Mouse (Mus musculus) hindbrain, embryonic 13.5 days (tissue): ENCODE measurements around the gene Fam53a. TPM values are rescaled to one million over a fixed set of nuclear protein-coding genes. Genes with fewer than 3 reads are reported as not detected.

Source experiments
- ATAC-seq: fragments of 200-750 bp; cut with Nextera tagmentation; 2 replicates; pipeline ENCODE4 v1.8.0; 2017; ENCODE audit warnings: moderate TSS enrichment; ENCODE audit not compliant: low FRiP score
- H3K27ac ChIP-seq: fragments of 300-500 bp; sonication (generic); 2 replicates; pipeline ENCODE4 v1.5.1; 2015; ENCODE audit warnings: inconsistent platforms, mild to moderate bottlenecking, moderate library complexity
- H3K27me3 ChIP-seq: fragments of 300-500 bp; sonication (generic); 2 replicates; pipeline ENCODE4 v1.6.1; 2015; ENCODE audit warnings: mild to moderate bottlenecking, inconsistent platforms
- H3K36me3 ChIP-seq: fragments of 300-500 bp; sonication (generic); 2 replicates; pipeline ENCODE4 v1.6.1; 2015; ENCODE audit warnings: mild to moderate bottlenecking, inconsistent platforms
- H3K4me1 ChIP-seq: fragments of 300-500 bp; sonication (generic); replicated peaks from 2 replicates; pipeline ENCODE4 v1.6.1; 2015; ENCODE audit warnings: inconsistent platforms
- H3K4me2 ChIP-seq: fragments of 300-500 bp; sonication (generic); 2 replicates; pipeline ENCODE4 v1.6.1; 2015; ENCODE audit warnings: inconsistent platforms, mild to moderate bottlenecking, moderate library complexity
- H3K4me3 ChIP-seq: fragments of 300-500 bp; sonication (generic); 2 replicates; pipeline ENCODE4 v1.5.1; 2015; ENCODE audit warnings: mild to moderate bottlenecking, inconsistent platforms
- H3K9ac ChIP-seq: fragments of 300-500 bp; sonication (generic); 2 replicates; pipeline ENCODE4 v1.6.1; 2015; ENCODE audit warnings: mild to moderate bottlenecking, inconsistent platforms
- H3K9me3 ChIP-seq: fragments of 300-500 bp; sonication (generic); 2 replicates; pipeline ENCODE4 v1.6.1; 2016; ENCODE audit warnings: inconsistent platforms
- WGBS: fragments of 180-500 bp; shearing (Covaris S2); methylation state at CpG from one replicate; pipeline ENCODE4 v1.1.7; 2015; 5-methylcytosine and 5-hydroxymethylcytosine counted together
- polyA plus RNA-seq: library from polyadenylated mRNA; unstranded; fragments of >200 nt; fragmentation: Nextera tagmentation; extraction: Ambion mirVana; gene quantifications from 2 replicates; pipeline ENCODE4 v1.2.1, GENCODE M21; 2015

The Fam53a gene
- 35.8 and 37.2 TPM in 2 replicates for polyA plus RNA-seq

DNA sequence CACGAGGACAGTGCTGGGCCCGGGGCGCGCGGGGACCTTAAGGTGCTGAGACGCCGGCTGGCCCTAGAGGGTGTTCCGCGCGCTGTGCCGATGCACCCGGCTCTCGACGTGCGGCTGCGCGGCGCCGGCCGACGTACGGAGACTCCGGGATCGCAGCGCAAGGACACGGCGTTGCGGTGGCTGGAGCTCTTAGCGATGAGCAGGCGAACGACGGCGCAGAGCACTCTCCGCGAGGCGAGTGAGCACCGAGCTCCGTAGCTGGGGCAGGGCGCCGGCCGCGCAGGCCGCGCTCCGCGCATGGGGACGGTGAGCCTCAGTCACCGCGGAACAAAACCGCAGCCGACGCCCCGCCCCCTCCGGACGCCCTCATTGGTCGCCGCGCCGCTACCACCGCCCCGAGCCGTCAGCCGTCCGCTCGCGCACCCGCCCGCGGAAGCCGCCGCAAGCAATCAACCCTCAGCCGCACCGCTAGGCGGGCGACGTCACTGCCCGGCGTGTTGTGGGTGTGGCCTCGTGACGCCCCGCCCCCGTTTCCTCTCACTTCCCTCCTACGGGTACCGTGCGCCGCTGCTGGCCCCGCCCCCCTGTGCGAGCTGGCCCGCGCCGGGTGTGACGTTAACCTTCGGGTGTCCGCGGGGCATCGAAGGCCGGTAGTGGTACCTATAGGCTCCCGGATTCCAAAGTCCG lies at the start of gene Fam53a, which contains the start of gene Gm9903:
Fam53a (minus strand) TSS at position 335 of the 687 bp plus-strand sequence.
Gm9903 (plus strand) TSS at position 625 of the 687 bp plus-strand sequence.
- H3K9me3 ChIP-seq, result no peaks in the 10 kb centered on the region
- H3K9ac ChIP-seq, result peak within 1 kb of the TSS; percentile 80
- H3K36me3 ChIP-seq, result no peaks in the 10 kb centered on the region
- under 1% methylated on average over 90 of the region's 99 CpGs for WGBS
- peak within 1 kb of the TSS; percentile 94 for H3K4me2 ChIP-seq
- peak; percentile 97 for ATAC-seq
- peaks cover 25% of the 10 kb centered on the region for H3K4me1 ChIP-seq
- H3K4me3 ChIP-seq, result peak within 1 kb of the TSS; percentile 65
- peak within 1 kb of the TSS; percentile 91 for H3K27ac ChIP-seq
- no peaks in the 10 kb centered on the region for H3K27me3 ChIP-seq

DNA sequence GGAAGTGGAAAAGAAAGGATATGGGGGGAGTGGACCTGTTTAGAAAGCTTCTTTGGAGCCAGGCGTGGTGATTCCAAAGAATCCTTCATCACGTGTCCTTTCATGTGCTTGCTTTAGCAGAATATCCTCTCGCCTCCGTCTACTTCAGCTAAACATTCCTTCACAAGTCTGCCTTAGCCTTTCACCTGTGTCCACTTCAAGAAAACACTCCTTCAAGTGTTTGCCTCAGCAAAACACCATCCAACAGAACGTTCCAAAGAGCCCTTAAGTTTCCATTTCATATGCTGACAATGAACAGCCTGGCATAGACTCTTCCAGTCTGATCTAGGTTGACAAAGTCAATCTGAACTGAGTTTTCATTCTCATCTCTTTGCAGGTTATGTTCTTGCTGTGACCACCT lies 48.8 kb upstream of the Fam53a start:
- Histone ChIP-seq H3K9me3 (no peaks in the 10 kb centered on the region), H3K4me2 (no peak overlapping the region), H3K36me3 (no peaks in the 10 kb centered on the region), H3K27ac (no peak overlapping the region), H3K27me3 (no peaks in the 10 kb centered on the region), H3K4me3 (no peak overlapping the region), H3K4me1 (peaks cover 22% of the 10 kb centered on the region), H3K9ac (no peak overlapping the region)
- 89% methylated on average over 5 of the region's 5 CpGs for WGBS
- ATAC-seq, result no peak

- Histone ChIP-seq H3K9me3 (no peaks in the 10 kb centered on the region), H3K27ac (no peak overlapping the region), H3K27me3 (no peaks in the 10 kb centered on the region)
Observed at GRCm38 (mm10) chr5:33675964-33676363, 46.5 kb upstream of the Fam53a start.

DNA sequence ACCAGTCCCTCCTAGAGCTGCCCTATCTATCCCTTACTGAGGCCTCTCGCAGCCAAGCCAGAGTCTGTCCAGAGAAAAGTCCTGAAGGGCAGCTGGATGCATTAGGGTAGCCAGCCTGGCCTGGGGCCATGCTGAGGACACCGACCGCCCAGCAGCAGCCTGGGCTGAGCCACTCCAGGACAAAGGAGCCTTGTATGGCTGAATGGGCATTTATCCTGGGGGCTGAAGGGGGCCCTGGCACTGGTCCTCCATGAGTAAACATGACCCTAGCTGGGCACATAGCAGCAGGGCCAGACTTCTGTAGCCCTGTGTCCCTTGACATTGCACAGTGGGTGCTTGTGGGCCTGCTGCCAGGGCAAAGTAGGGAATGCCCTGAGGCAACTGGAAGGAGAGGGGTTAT lies 45.0 kb upstream of the Fam53a start:
- Histone ChIP-seq H3K4me1 (peaks cover 15% of the 10 kb centered on the region), H3K27me3 (no peaks in the 10 kb centered on the region), H3K4me3 (no peak overlapping the region), H3K9ac (peak overlapping the region; percentile 35; the same call in 1 of the 2 replicates), H3K9me3 (no peaks in the 10 kb centered on the region), H3K27ac (no peak overlapping the region; the same call in 1 of the 2 replicates), H3K4me2 (no peak overlapping the region), H3K36me3 (peaks cover 12% of the 10 kb centered on the region)
- peak; percentile 52; the same call in 1 of the 2 replicates for ATAC-seq
- 37% methylated on average over 3 of the region's 3 CpGs for WGBS

More at GRCm38 (mm10) chr5:33675964-33676363, 46.5 kb upstream of the Fam53a start:
- H3K9ac ChIP-seq, result no peak overlapping the region
- H3K4me1 ChIP-seq, result peaks cover 17% of the 10 kb centered on the region
- H3K4me2 ChIP-seq, result no peak overlapping the region
- 0% methylated on average over 1 of the region's 1 CpGs for WGBS
- ATAC-seq, result no peak
- no peak overlapping the region for H3K4me3 ChIP-seq
- H3K36me3 ChIP-seq, result 0 out of 2 replicates have a peak, but pooled peaks cover 2% of the 10 kb centered on the region

GRCm38 (mm10) chr5:33671659-33672058 lies 42.2 kb upstream of the Fam53a start:
- Histone ChIP-seq H3K9me3 (no peaks in the 10 kb centered on the region), H3K27ac (no peak overlapping the region), H3K4me2 (no peak overlapping the region), H3K36me3 (peaks cover 28% of the 10 kb centered on the region), H3K9ac (no peak overlapping the region), H3K27me3 (no peaks in the 10 kb centered on the region), H3K4me1 (peaks cover 15% of the 10 kb centered on the region), H3K4me3 (no peak overlapping the region)
- no peak for ATAC-seq
- WGBS, result 84% methylated on average over 5 of the region's 5 CpGs

DNA sequence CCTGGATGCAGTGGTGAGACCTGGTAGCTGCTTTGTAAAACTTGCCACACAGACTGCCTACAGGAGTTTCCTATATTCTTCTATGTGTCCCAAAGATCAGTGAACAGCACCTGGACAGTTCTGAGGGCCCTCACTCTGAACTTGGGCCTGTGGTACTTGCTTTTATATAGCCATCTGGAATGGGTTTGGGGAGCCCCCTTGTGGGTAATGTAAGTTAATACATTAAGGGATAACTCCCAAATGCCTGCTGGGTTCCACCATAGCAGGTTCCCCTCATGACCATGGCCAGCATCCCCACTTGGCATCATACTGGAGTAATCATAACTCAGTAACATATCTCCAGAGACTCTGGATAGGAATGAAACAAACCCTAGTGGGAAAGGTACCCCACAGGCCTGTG lies 38.8 kb upstream of the Fam53a start:
- Histone ChIP-seq H3K9ac (no peak overlapping the region), H3K4me2 (no peak overlapping the region), H3K4me1 (no peaks in the 10 kb centered on the region), H3K27me3 (no peaks in the 10 kb centered on the region), H3K36me3 (peaks cover 30% of the 10 kb centered on the region), H3K27ac (no peak overlapping the region), H3K9me3 (no peaks in the 10 kb centered on the region), H3K4me3 (no peak overlapping the region)
- no peak for ATAC-seq

GRCm38 (mm10) chr5:33658664-33659050 lies 29.2 kb upstream of the Fam53a start:
- WGBS, result under 1% methylated on average over 26 of the region's 26 CpGs
- H3K27me3 ChIP-seq, result no peaks in the 10 kb centered on the region
- H3K9ac ChIP-seq, result peak overlapping the region; percentile 72
- H3K4me3 ChIP-seq, result peak overlapping the region; percentile 70
- ATAC-seq, result no peak
- peaks cover 37% of the 10 kb centered on the region for H3K4me1 ChIP-seq
- H3K9me3 ChIP-seq, result no peaks in the 10 kb centered on the region
- peak overlapping the region; percentile 95 for H3K4me2 ChIP-seq
- peaks cover 23% of the 10 kb centered on the region for H3K36me3 ChIP-seq
- no peak overlapping the region for H3K27ac ChIP-seq

DNA sequence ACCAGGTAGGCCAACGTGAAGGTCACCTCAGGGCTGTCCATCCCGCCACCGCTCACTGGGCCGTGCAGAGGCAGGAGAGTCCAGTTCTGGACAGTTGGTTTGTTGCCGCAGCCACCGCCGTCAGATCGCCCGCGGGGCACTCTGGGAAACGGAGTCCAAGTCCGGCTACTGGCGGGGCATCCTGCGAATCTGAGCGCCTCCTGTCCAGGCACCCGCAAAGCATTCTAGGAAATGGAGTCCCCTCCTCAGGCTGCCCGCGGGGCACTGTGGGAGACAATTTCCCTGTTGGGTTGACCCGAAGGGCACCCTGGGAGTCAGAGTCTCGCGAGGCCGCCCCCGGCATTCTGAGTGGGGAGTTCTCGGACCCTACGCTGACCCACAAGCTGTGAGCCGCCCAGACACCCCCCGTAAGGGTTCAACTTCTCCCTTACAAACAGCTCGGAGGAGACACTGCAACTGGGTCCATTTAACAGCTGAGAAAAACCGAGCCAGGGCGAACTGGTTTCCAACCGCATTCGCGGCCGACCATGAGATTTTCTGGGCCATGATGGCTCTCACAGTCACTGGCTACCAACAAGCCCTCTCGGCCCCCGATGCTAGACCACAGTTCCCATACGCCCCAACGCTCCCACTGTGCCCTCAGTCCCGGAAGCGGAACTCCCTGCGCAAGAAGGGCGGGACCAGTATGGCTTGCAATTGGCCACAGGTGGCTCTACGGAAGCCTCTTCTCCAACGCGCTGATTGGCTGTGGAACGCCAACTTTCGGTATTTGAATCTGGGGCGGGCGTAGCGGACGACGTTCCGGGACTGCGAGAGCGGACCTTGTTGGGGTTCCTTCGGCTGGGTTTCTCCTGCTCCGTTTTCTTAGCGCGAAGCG lies 28.6 kb upstream of the Fam53a start, which contains the start of the genes Tacc3 and Tmem129:
Tacc3 (plus strand) TSS at position 342 of the 877 bp plus-strand sequence.
Tmem129 (minus strand) TSS at position 630 of the 877 bp plus-strand sequence.
- ATAC-seq, result peak; percentile 98
- H3K9me3 ChIP-seq, result no peaks in the 10 kb centered on the region
- peak within 1 kb of the TSS; percentile 70 for H3K4me3 ChIP-seq
- H3K4me1 ChIP-seq, result peaks cover 39% of the 10 kb centered on the region
- no peaks in the 10 kb centered on the region for H3K27me3 ChIP-seq
- peaks cover 26% of the 10 kb centered on the region for H3K36me3 ChIP-seq
- H3K9ac ChIP-seq, result peak within 1 kb of the TSS; percentile 85
- WGBS, result under 1% methylated on average over 60 of the region's 60 CpGs
- H3K4me2 ChIP-seq, result peak within 1 kb of the TSS; percentile 95
- H3K27ac ChIP-seq, result peak within 1 kb of the TSS; percentile 98

- no peaks in the 10 kb centered on the region for H3K9me3 ChIP-seq
- peak overlapping the region; percentile 98 for H3K27ac ChIP-seq
- H3K4me3 ChIP-seq, result peak overlapping the region; percentile 70
- peak overlapping the region; percentile 85 for H3K9ac ChIP-seq
- H3K4me2 ChIP-seq, result peak overlapping the region; percentile 95
- no peaks in the 10 kb centered on the region for H3K27me3 ChIP-seq
- 1% methylated on average over 32 of the region's 32 CpGs for WGBS
- peaks cover 43% of the 10 kb centered on the region for H3K4me1 ChIP-seq
- peaks cover 26% of the 10 kb centered on the region for H3K36me3 ChIP-seq
- peak; percentile 18 for ATAC-seq
Observed at GRCm38 (mm10) chr5:33657251-33657786, 27.9 kb upstream of the Fam53a start.

DNA sequence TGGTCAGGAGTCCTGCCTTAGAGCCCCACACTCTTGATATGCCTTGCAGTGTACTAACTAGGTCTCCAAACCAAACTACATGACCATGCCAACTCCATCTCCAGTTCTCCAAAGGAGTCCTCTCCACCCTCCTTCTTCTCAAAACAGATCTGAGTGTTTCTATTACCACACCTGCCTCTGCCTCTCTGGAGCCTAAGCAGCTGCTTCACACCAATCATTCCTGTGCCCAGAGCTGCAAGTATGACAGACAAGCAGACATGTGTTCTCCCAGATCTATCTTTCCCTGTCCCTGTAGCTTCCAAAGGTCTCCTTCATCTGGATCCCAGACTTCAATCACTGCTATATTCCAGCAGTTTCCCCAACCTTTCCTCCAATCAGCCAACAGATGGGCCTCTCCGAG lies 27.3 kb upstream of the Fam53a start:
- no peak for ATAC-seq
- H3K4me1 ChIP-seq, result peaks cover 43% of the 10 kb centered on the region
- H3K27me3 ChIP-seq, result no peaks in the 10 kb centered on the region
- H3K4me3 ChIP-seq, result peak overlapping the region; percentile 70
- no peaks in the 10 kb centered on the region for H3K9me3 ChIP-seq
- 46% methylated on average over 1 of the region's 1 CpGs for WGBS
- peak overlapping the region; percentile 85 for H3K9ac ChIP-seq
- peaks cover 26% of the 10 kb centered on the region for H3K36me3 ChIP-seq
- peak overlapping the region; percentile 98 for H3K27ac ChIP-seq
- H3K4me2 ChIP-seq, result peak overlapping the region; percentile 95

DNA sequence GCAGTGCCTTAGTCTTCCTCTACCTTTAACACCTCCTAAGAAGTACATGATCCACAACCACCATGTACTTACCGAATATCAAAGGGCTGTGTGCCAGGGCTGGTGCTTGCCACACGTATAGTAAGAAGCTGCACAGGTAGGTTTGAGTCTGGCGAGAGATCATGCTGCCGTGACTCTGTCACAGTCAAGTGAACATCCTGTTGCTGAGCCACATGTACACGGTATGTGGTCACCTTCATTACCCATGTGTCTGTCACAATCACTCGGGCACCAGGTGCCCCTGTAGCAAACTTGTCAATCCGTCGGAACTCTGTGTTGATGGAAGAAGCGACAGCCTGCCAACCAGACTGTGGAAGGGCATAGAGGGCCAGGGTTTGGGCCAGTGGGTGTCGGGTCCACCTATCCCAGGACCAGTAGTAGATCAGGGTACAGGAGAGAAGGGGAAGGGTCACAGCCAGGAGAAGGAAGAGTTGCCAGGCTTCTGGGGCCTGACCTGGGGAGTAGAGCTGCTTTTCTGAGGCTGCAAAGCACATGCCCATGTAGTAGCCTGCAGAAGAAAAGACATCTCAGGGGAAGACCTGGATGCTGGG lies 25.9 kb upstream of the Fam53a start:
- 95% methylated on average over 10 of the region's 10 CpGs for WGBS
- no peak overlapping the region for H3K27ac ChIP-seq
- no peak for ATAC-seq
- H3K9me3 ChIP-seq, result no peaks in the 10 kb centered on the region
- H3K4me3 ChIP-seq, result no peak overlapping the region
- H3K9ac ChIP-seq, result peak overlapping the region; percentile 26; the same call in 1 of the 2 replicates
- peaks cover 22% of the 10 kb centered on the region for H3K36me3 ChIP-seq
- H3K4me1 ChIP-seq, result peaks cover 54% of the 10 kb centered on the region
- H3K27me3 ChIP-seq, result no peaks in the 10 kb centered on the region
- H3K4me2 ChIP-seq, result no peak overlapping the region
